Mouse (Mus musculus): ENCODE data around the gene Wnt16.

DNA sequence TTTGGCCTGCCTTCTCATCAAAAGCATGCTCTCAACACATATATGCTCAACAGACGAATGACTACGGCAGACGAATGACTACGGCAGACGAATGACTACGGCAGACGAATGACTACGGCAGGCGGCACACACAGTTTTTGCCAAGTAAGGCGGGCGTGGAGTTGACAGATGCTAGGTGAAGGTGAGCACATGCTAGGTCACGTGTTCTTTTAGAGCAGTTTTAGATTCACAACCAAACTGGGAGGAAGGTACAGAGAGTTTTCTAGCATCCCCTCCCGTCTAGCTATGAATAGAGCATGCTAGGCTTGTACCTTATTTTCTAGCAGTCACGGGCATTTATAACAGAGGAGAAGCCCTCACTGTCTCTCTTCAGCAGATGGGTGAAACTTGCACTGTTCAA lies 52.8 kb downstream of the Wnt16 start:
- TF ChIP-seq CTCF (IDR thresholded peaks at IDR 0.05; ENCODE audit: low read depth), result no peak
- no peak for TF ChIP-seq EP300 (IDR thresholded peaks at IDR 0.05; ENCODE audit: low read depth)
